Mouse (Mus musculus): Measurements from ENCODE around the gene Ccdc88c. TPM values are rescaled to one million over a fixed set of nuclear protein-coding genes. Genes with fewer than 3 reads are reported as not detected.

Gene Ccdc88c
- total RNA-seq, 2 experiments from 2014 or later: 43.0 to 49.7 TPM

GRCm38 (mm10) chr12:100977551-100977950 is 51.3 kb downstream of the Ccdc88c start:
- no peak for DNase-seq (ENCODE audit: low spot score in 2 of 2)

- no peak for DNase-seq (ENCODE audit: low spot score in 2 of 2)
Measured at GRCm38 (mm10) chr12:100969808-100970207, 59.0 kb downstream of the Ccdc88c start.

- no peak for DNase-seq (ENCODE audit: low spot score in 2 of 2)
Measured at GRCm38 (mm10) chr12:100967383-100967782, 61.5 kb downstream of the Ccdc88c start.

GRCm38 (mm10) chr12:100966253-100966652 is 62.6 kb downstream of the Ccdc88c start:
- no peak for DNase-seq (ENCODE audit: low spot score in 2 of 2)

GRCm38 (mm10) chr12:100965298-100965697 is 63.6 kb downstream of the Ccdc88c start:
- DNase-seq (ENCODE audit: low spot score in 2 of 2): no peak

- peak; percentile 32 to 44 for DNase-seq (ENCODE audit: low spot score in 2 of 2)
Measured at GRCm38 (mm10) chr12:100958621-100959592, 69.9 kb downstream of the Ccdc88c start.

- peak; percentile 90 for DNase-seq (ENCODE audit: low spot score in 2 of 2)
Measured at GRCm38 (mm10) chr12:100958006-100958405, 70.8 kb downstream of the Ccdc88c start.

- DNase-seq (ENCODE audit: low spot score in 2 of 2): no peak
Measured at GRCm38 (mm10) chr12:100957257-100957656, 71.6 kb downstream of the Ccdc88c start.

GRCm38 (mm10) chr12:100956825-100957224 is 72.0 kb downstream of the Ccdc88c start:
- no peak for DNase-seq (ENCODE audit: low spot score in 2 of 2)

GRCm38 (mm10) chr12:100956028-100956427 is 72.8 kb downstream of the Ccdc88c start:
- no peak for DNase-seq (ENCODE audit: low spot score in 2 of 2)

GRCm38 (mm10) chr12:100953926-100954325 is 74.9 kb downstream of the Ccdc88c start:
- no peak for DNase-seq (ENCODE audit: low spot score in 2 of 2)

- DNase-seq (ENCODE audit: low spot score in 2 of 2): peak; percentile 82 to 88
Measured at GRCm38 (mm10) chr12:100952193-100952931, 76.5 kb downstream of the Ccdc88c start.

GRCm38 (mm10) chr12:100949146-100949545 is 79.7 kb downstream of the Ccdc88c start:
- DNase-seq (ENCODE audit: low spot score in 2 of 2): no peak

GRCm38 (mm10) chr12:100948021-100948420 is 80.8 kb downstream of the Ccdc88c start:
- no peak for DNase-seq (ENCODE audit: low spot score in 2 of 2)

GRCm38 (mm10) chr12:100945948-100946347 is 82.9 kb downstream of the Ccdc88c start:
- no peak for DNase-seq (ENCODE audit: low spot score in 2 of 2)

- no peak for DNase-seq (ENCODE audit: low spot score in 2 of 2)
Measured at GRCm38 (mm10) chr12:100945501-100945900, 83.4 kb downstream of the Ccdc88c start.

- no peak for DNase-seq (ENCODE audit: low spot score in 2 of 2)
Measured at GRCm38 (mm10) chr12:100944921-100945336, 83.9 kb downstream of the Ccdc88c start.

- no peak for DNase-seq (ENCODE audit: low spot score in 2 of 2)
Measured at GRCm38 (mm10) chr12:100943146-100943545, 85.7 kb downstream of the Ccdc88c start.

GRCm38 (mm10) chr12:100941361-100941760 is 87.5 kb downstream of the Ccdc88c start:
- DNase-seq (ENCODE audit: low spot score in 2 of 2): no peak

GRCm38 (mm10) chr12:100937441-100938360 is 91.2 kb downstream of the Ccdc88c start:
- no peak for DNase-seq (ENCODE audit: low spot score in 2 of 2)

- DNase-seq (ENCODE audit: low spot score in 2 of 2): no peak
Measured at GRCm38 (mm10) chr12:100936737-100937136, 92.1 kb downstream of the Ccdc88c start.
